Mouse (Mus musculus) forebrain, embryonic 14.5 days (tissue): ENCODE results near the gene Arhgap45. TPM values are rescaled to one million over a fixed set of nuclear protein-coding genes. Genes with fewer than 3 reads are reported as not detected.

Experiments
- polyA plus RNA-seq: library from polyadenylated mRNA; unstranded; fragments of >200 nt; fragmentation: Nextera tagmentation; extraction: Ambion mirVana; gene quantifications from 2 replicates; pipeline ENCODE4 v1.2.1, GENCODE M21; 2014

Arhgap45 gene
- polyA plus RNA-seq, 1 experiment from 2014 or later: 1.1 TPM

Other genes starting within 250 kb of the Arhgap45 start
- 60.6 and 75.7 TPM in 2 replicates for gene Rnf126, start 249.7 kb upstream of the Arhgap45 start, polyA plus RNA-seq
- gene Fstl3, start 239.4 kb upstream of the Arhgap45 start, polyA plus RNA-seq: 0.58 and 0.96 TPM in 2 replicates
- gene Prss57, start 225.7 kb upstream of the Arhgap45 start, polyA plus RNA-seq: 0.37 TPM in 1 of 2 replicates, not detected in the other
- gene Palm, start 223.1 kb upstream of the Arhgap45 start, polyA plus RNA-seq: 182 and 257 TPM in 2 replicates
- 0.41 and 0.51 TPM in 2 replicates for gene Misp, start 195.7 kb upstream of the Arhgap45 start, polyA plus RNA-seq
- gene Ptbp1, start 162.2 kb upstream of the Arhgap45 start, polyA plus RNA-seq: 98.2 and 109 TPM in 2 replicates
- gene Prtn3, start 142.2 kb upstream of the Arhgap45 start, polyA plus RNA-seq: 16.9 and 17.1 TPM in 2 replicates
- gene Plppr3, start 142.0 kb upstream of the Arhgap45 start, polyA plus RNA-seq: 224 and 298 TPM in 2 replicates
- 0.36 TPM in 1 of 2 replicates, not detected in the other for gene Elane, start 130.4 kb upstream of the Arhgap45 start, polyA plus RNA-seq
- gene Cfd, start 125.8 kb upstream of the Arhgap45 start, polyA plus RNA-seq: not detected in 2 replicates
- gene Med16, start 107.7 kb upstream of the Arhgap45 start, polyA plus RNA-seq: 40.5 and 47.6 TPM in 2 replicates
- gene Gm26602, start 105.8 kb upstream of the Arhgap45 start, polyA plus RNA-seq: 6.0 and 21.9 TPM in 2 replicates
- gene Kiss1r, start 99.7 kb upstream of the Arhgap45 start, polyA plus RNA-seq: 1.6 and 1.8 TPM in 2 replicates
- gene R3hdm4, start 95.4 kb upstream of the Arhgap45 start, polyA plus RNA-seq: 175 and 197 TPM in 2 replicates
- gene Arid3a, start 89.6 kb upstream of the Arhgap45 start, polyA plus RNA-seq: 1.1 and 2.3 TPM in 2 replicates
- 96.4 and 101 TPM in 2 replicates for gene Wdr18, start 56.5 kb upstream of the Arhgap45 start, polyA plus RNA-seq
- 0.23 and 0.40 TPM in 2 replicates for gene Grin3b, start 45.9 kb upstream of the Arhgap45 start, polyA plus RNA-seq
- gene Tmem259, start 32.3 kb upstream of the Arhgap45 start, polyA plus RNA-seq: 10.5 and 13.4 TPM in 2 replicates
- gene Cnn2, start 28.1 kb upstream of the Arhgap45 start, polyA plus RNA-seq: 33.2 and 40.0 TPM in 2 replicates
- 2.1 and 3.1 TPM in 2 replicates for gene Abca7, start 20.2 kb upstream of the Arhgap45 start, polyA plus RNA-seq
- gene Polr2e, start 23.1 kb downstream of the Arhgap45 start, polyA plus RNA-seq: 205 and 219 TPM in 2 replicates
- 555 and 632 TPM in 2 replicates for gene Gpx4, start 30.5 kb downstream of the Arhgap45 start, polyA plus RNA-seq
- gene Sbno2, start 88.9 kb downstream of the Arhgap45 start, polyA plus RNA-seq: 8.1 and 11.1 TPM in 2 replicates
- 25.5 and 27.7 TPM in 2 replicates for gene Stk11, start 99.2 kb downstream of the Arhgap45 start, polyA plus RNA-seq
- 412 and 467 TPM in 2 replicates for gene Atp5d, start 122.0 kb downstream of the Arhgap45 start, polyA plus RNA-seq
- 41.0 and 42.4 TPM in 2 replicates for gene Cbarp, start 124.2 kb downstream of the Arhgap45 start, polyA plus RNA-seq
- gene Midn, start 131.6 kb downstream of the Arhgap45 start, polyA plus RNA-seq: 67.0 and 73.6 TPM in 2 replicates
- 239 and 266 TPM in 2 replicates for gene Cirbp, start 149.3 kb downstream of the Arhgap45 start, polyA plus RNA-seq
- gene 1600002K03Rik, start 156.3 kb downstream of the Arhgap45 start, polyA plus RNA-seq: 7.2 and 9.0 TPM in 2 replicates
- 14.5 and 20.6 TPM in 2 replicates for gene Efna2, start 162.8 kb downstream of the Arhgap45 start, polyA plus RNA-seq
- 39.6 and 42.4 TPM in 2 replicates for gene Mum1, start 209.8 kb downstream of the Arhgap45 start, polyA plus RNA-seq
- gene Ndufs7, start 232.5 kb downstream of the Arhgap45 start, polyA plus RNA-seq: 269 and 351 TPM in 2 replicates
- gene Gamt, start 244.4 kb downstream of the Arhgap45 start, polyA plus RNA-seq: 18.7 and 21.0 TPM in 2 replicates
- gene Dazap1, start 244.8 kb downstream of the Arhgap45 start, polyA plus RNA-seq: 44.5 and 46.0 TPM in 2 replicates